Mouse (Mus musculus): Measurements from ENCODE around the gene Msln.

GRCm38 (mm10) chr17:25783861-25784574 is 29.8 kb upstream of the Msln start:
- TF ChIP-seq CTCF (IDR thresholded peaks at IDR 0.05; ENCODE audit: control insufficient read depth, insufficient read depth, insufficient replicate concordance, low read depth, low read length) (no peak), POLR2A (IDR thresholded peaks at IDR 0.05; ENCODE audit: control insufficient read depth, low read depth, low read length) (no peak)

Data from testis, adult 2 months (tissue).